Mouse (Mus musculus) C2C12 (cell line): ENCODE measurements at regions not wholly inside any gene's neighbourhood (a gene's known extent, or its start where the extent isn't known, plus 50 kb on each side); places are given as distances from the start of the nearest gene placed in this dataset.
A peak's percentile ranks its signal among the peaks of the same experiment; 100 is the strongest.

Source experiments
- H3K27me3 ChIP-seq: one replicate; pipeline ENCODE4 v1.6.1; 2011; ENCODE audit not compliant: control insufficient read depth, insufficient read depth, insufficient read length
- H3K36me3 ChIP-seq: one replicate; pipeline ENCODE4 v1.6.1; 2011; ENCODE audit not compliant: control insufficient read depth, insufficient read depth
- H3K4me3 ChIP-seq: one replicate; pipeline ENCODE4 v1.5.1; 2011; ENCODE audit warnings: mild to moderate bottlenecking, control low read depth; ENCODE audit not compliant: poor library complexity, insufficient read depth, severe bottlenecking
- H3K79me2 ChIP-seq: one replicate; pipeline ENCODE4 v1.6.1; 2011; ENCODE audit not compliant: control insufficient read depth, insufficient read depth
- H3K79me3 ChIP-seq: one replicate; pipeline ENCODE4 v1.6.1; 2011; ENCODE audit warnings: low read depth, control low read depth
- H3ac ChIP-seq: one replicate; pipeline ENCODE3; 2011; ENCODE audit warnings: low read depth; ENCODE audit not compliant: control insufficient read depth, insufficient read length
- CEBPB ChIP-seq: IDR thresholded peaks from one replicate; pipeline ENCODE4 v1.6.1; 2011; ENCODE audit warnings: low read depth, mild to moderate bottlenecking, control low read depth, moderate library complexity
- CTCF ChIP-seq: IDR thresholded peaks from one replicate; pipeline ENCODE4 v1.5.1; 2011; ENCODE audit not compliant: control insufficient read depth, insufficient read depth, insufficient read length
- FOSL1 ChIP-seq: IDR thresholded peaks from one replicate; pipeline ENCODE4 v1.8.0; 2011; ENCODE audit warnings: mild to moderate bottlenecking, low read length; ENCODE audit not compliant: poor library complexity, insufficient read depth, severe bottlenecking
- MAX ChIP-seq: IDR thresholded peaks from one replicate; pipeline ENCODE4 v1.6.1; 2011; ENCODE audit warnings: mild to moderate bottlenecking, control low read depth
- MYOD1 ChIP-seq: IDR thresholded peaks from one replicate; pipeline ENCODE4 v1.6.1; 2011; ENCODE audit warnings: low read depth; ENCODE audit not compliant: control insufficient read depth, insufficient read length
- MYOG ChIP-seq: IDR thresholded peaks from one replicate; pipeline ENCODE4 v1.6.1; 2011; ENCODE audit not compliant: control insufficient read depth, insufficient read length; ENCODE audit errors: extremely low read depth
- USF1 ChIP-seq: IDR thresholded peaks from one replicate; pipeline ENCODE4 v1.6.1; 2011; ENCODE audit warnings: low read depth, mild to moderate bottlenecking, control low read depth, moderate library complexity

- Histone ChIP-seq H3K79me3 (no peaks in the 10 kb centered on the region), H3K79me2 (no peaks in the 10 kb centered on the region), H3ac (no peak overlapping the region), H3K36me3 (no peaks in the 10 kb centered on the region), H3K4me3 (no peak overlapping the region), H3K27me3 (peaks cover 3% of the 10 kb centered on the region)
- TF ChIP-seq CTCF (no peak), MAX (no peak), FOSL1 (no peak), USF1 (no peak), MYOG (no peak), MYOD1 (no peak), CEBPB (no peak)
Measured at GRCm38 (mm10) chr7:98775031-98775430, 59.9 kb upstream of the Wnt11 start.

- no peak for TF ChIP-seq MYOG
- no peak for TF ChIP-seq FOSL1
- no peak for TF ChIP-seq CEBPB
- no peak for TF ChIP-seq MAX
- no peak for TF ChIP-seq USF1
- no peak for TF ChIP-seq CTCF
- TF ChIP-seq MYOD1: no peak
- Histone ChIP-seq H3K79me2 (no peaks in the 10 kb centered on the region), H3K79me3 (no peaks in the 10 kb centered on the region), H3ac (no peak overlapping the region), H3K4me3 (no peak overlapping the region), H3K27me3 (peaks cover 3% of the 10 kb centered on the region), H3K36me3 (no peaks in the 10 kb centered on the region)
Measured at GRCm38 (mm10) chr7:98777304-98777849, 57.5 kb upstream of the Wnt11 start.

- Histone ChIP-seq H3K36me3 (no peaks in the 10 kb centered on the region), H3ac (no peak overlapping the region), H3K79me3 (no peaks in the 10 kb centered on the region), H3K79me2 (no peaks in the 10 kb centered on the region), H3K27me3 (peaks cover 3% of the 10 kb centered on the region), H3K4me3 (no peak overlapping the region)
- TF ChIP-seq FOSL1 (no peak), CTCF (peak; percentile 56), CEBPB (no peak), MAX (no peak), USF1 (no peak)
Measured at GRCm38 (mm10) chr7:98778929-98779328, 56.0 kb upstream of the Wnt11 start.

- H3K36me3 ChIP-seq: no peaks in the 10 kb centered on the region
- no peak overlapping the region for H3K4me3 ChIP-seq
- TF ChIP-seq FOSL1: no peak
- no peak for TF ChIP-seq CEBPB
- no peak for TF ChIP-seq MAX
- TF ChIP-seq MYOD1: no peak
- TF ChIP-seq MYOG: no peak
- TF ChIP-seq USF1: no peak
- TF ChIP-seq CTCF: no peak
- no peaks in the 10 kb centered on the region for H3K79me3 ChIP-seq
- H3ac ChIP-seq: no peak overlapping the region
- H3K27me3 ChIP-seq: peaks cover 12% of the 10 kb centered on the region
- H3K79me2 ChIP-seq: no peaks in the 10 kb centered on the region
Measured at GRCm38 (mm10) chr7:98783521-98783920, 51.4 kb upstream of the Wnt11 start.

- Histone ChIP-seq H3K79me2 (no peaks in the 10 kb centered on the region), H3K79me3 (no peaks in the 10 kb centered on the region), H3K27me3 (peaks cover 12% of the 10 kb centered on the region), H3K4me3 (no peak overlapping the region), H3ac (no peak overlapping the region), H3K36me3 (no peaks in the 10 kb centered on the region)
- no peak for TF ChIP-seq MYOD1
- TF ChIP-seq USF1: no peak
- no peak for TF ChIP-seq CTCF
- TF ChIP-seq FOSL1: no peak
- no peak for TF ChIP-seq CEBPB
- TF ChIP-seq MAX: no peak
- no peak for TF ChIP-seq MYOG
Measured at GRCm38 (mm10) chr7:98783954-98784353, 51.0 kb upstream of the Wnt11 start.
